ENCODE assay signal across 1 mouse cellular context in the genomic region with DNA sequence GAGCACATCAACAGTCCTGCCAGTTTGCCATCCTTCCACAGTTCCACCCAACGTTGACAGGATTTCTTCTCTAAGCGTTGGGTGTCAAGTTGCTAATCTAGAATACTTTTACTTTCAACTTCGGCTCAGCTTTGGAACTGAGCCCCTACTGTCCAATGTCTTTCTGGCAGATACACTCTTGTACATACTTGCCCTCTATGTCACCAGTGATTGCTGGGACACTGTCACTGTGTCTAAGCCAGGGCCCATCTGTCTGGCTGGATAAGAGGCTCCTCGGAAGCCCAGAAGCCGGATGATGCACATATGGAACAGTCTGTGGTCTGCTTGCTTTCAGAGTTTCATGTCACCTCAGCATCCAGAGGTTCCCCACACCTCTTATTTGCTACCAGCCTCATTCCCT. TPM values are rescaled to one million over a fixed set of nuclear protein-coding genes. Genes with fewer than 3 reads are reported as not detected.
"Had no signal": no experiment of that assay in that cellular context is flagged by ENCODE, and none has a peak within 500 bp of the region (broad histone marks: within the 10 kb centered on the region; RNA-seq: fewer than 3 reads in every experiment).

No protein-coding gene starts in this region.

RNA-seq across cellular contexts. Expression of a gene that starts 51.4 kb away (rescaled TPM):
- polyA plus RNA-seq: stomach, postnatal 0 days had no signal
